18 mouse cellular contexts compared by ENCODE assay signal in genomic region chr2:25287927-25288649, GRCm38 (mm10). TPM values are rescaled to one million over a fixed set of nuclear protein-coding genes. Genes with fewer than 3 reads are reported as not detected.
DNase-seq lines count a peak whose midpoint lies in the region; ATAC-seq and TF ChIP-seq lines count a peak whose summit lies in the region.
"Had no signal": no experiment of that assay in that cellular context is flagged by ENCODE, and none has a peak within 500 bp of the region (broad histone marks: within the 10 kb centered on the region; RNA-seq: fewer than 3 reads in every experiment).

TSS of gene Tmem210 (plus strand) at chr2:25288145.

- no peak for TF ChIP-seq POLR2A in MEL (IDR thresholded peaks at IDR 0.05; ENCODE audit: control insufficient read depth in 1 of 2, insufficient read depth in 1 of 2, low read depth in 1 of 2, low read length in 2 of 2, poor library complexity in 1 of 2)

- ATAC-seq in embryonic facial prominence, embryonic 13.5 days (ENCODE audit: insufficient number of reproducible peaks, insufficient read depth, low FRiP score, low TSS enrichment, low read depth) = no peak
- ATAC-seq in limb, embryonic 15.5 days (ENCODE audit: insufficient number of reproducible peaks, low FRiP score, low TSS enrichment, low read depth) = no peak
- no peak for ATAC-seq in intestine, embryonic 16.5 days
- ATAC-seq: activated CD4-positive, CD25-positive, alpha-beta regulatory T cell, adult 4 months; midbrain, embryonic 16.5 days had no signal

- peaks cover 34% of the 10 kb centered on the region for H3K36me3 ChIP-seq in embryonic facial prominence, embryonic 13.5 days
- peaks cover 37% of the 10 kb centered on the region for H3K36me3 ChIP-seq in embryonic facial prominence, embryonic 10.5 days (replicated peaks)
- peaks cover 30% of the 10 kb centered on the region for H3K36me3 ChIP-seq in limb, embryonic 15.5 days
- peaks cover 37% of the 10 kb centered on the region for H3K36me3 ChIP-seq in limb, embryonic 10.5 days
- peaks cover 0 to 11% of the 10 kb centered on the region in 2 experiments; a peak in 2 of 4 replicates for H3K36me3 ChIP-seq in MEL (ENCODE audit: control insufficient read depth in 1 of 2, insufficient read depth in 2 of 2, low read length in 2 of 2)
- H3K36me3 ChIP-seq in intestine, embryonic 16.5 days (ENCODE audit: control insufficient read depth, insufficient read depth, low read length) = peaks cover 7% of the 10 kb centered on the region

- no peaks in the 10 kb centered on the region for H3K9me3 ChIP-seq in embryonic facial prominence, embryonic 13.5 days
- no peaks in the 10 kb centered on the region for H3K9me3 ChIP-seq in embryonic facial prominence, embryonic 10.5 days
- no peaks in the 10 kb centered on the region for H3K9me3 ChIP-seq in limb, embryonic 15.5 days
- H3K9me3 ChIP-seq in limb, embryonic 10.5 days (replicated peaks) = no peaks in the 10 kb centered on the region
- no peaks in the 10 kb centered on the region for H3K9me3 ChIP-seq in MEL (replicated peaks; ENCODE audit: insufficient read depth, low read length)
- H3K9me3 ChIP-seq in intestine, embryonic 16.5 days (ENCODE audit: control insufficient read depth, low read length) = no peaks in the 10 kb centered on the region
- H3K9me3 ChIP-seq: neural tube, embryonic 13.5 days had no signal

- H3K79me2 ChIP-seq in MEL (ENCODE audit: control insufficient read depth, insufficient read depth, low read length, poor library complexity) = no peaks in the 10 kb centered on the region

- TF ChIP-seq CTCF in MEL (IDR thresholded peaks at IDR 0.05 in 2 of 3, conservative IDR thresholded peaks at IDR 0.05 in 1 of 3; ENCODE audit: control insufficient read depth in 1 of 3, insufficient read depth in 1 of 3, low read depth in 2 of 3, low read length in 3 of 3, poor library complexity in 1 of 3, severe bottlenecking in 1 of 3) = no peak

- no peak for TF ChIP-seq RAD21 in MEL (IDR thresholded peaks at IDR 0.05; ENCODE audit: low read depth, low read length)

- TF ChIP-seq EP300 in MEL (IDR thresholded peaks at IDR 0.05; ENCODE audit: low read depth in 1 of 2, low read length in 2 of 2) = no peak

- no peak for DNase-seq in embryonic facial prominence, embryonic 10.5 days (ENCODE audit: low spot score)
- DNase-seq in limb, embryonic 10.5 days (ENCODE audit: low spot score) = no peak
- DNase-seq in MEL (ENCODE audit: low read depth, low spot score) = no peak
- DNase-seq in frontal cortex, postnatal 36 days (ENCODE audit: low spot score in 2 of 2) = no peak
- DNase-seq: heart, adult 11 months; heart, postnatal 14 days; left cerebral cortex, postnatal 4 days; right cerebral cortex, adult 18-20 months; thymus, postnatal 25 days had no signal

- 0 out of 2 replicates have a peak within 1 kb of the TSS, but pooled peaks have one; percentile 2 for H3K4me2 ChIP-seq in embryonic facial prominence, embryonic 13.5 days
- peak within 1 kb of the TSS; percentile 26; the same call in 1 of the 2 replicates for H3K4me2 ChIP-seq in limb, embryonic 15.5 days
- no peak within 1 kb of the TSS for H3K4me2 ChIP-seq in intestine, embryonic 16.5 days (ENCODE audit: low read depth, low read length)

- no peak within 1 kb of the TSS for H3K9ac ChIP-seq in embryonic facial prominence, embryonic 13.5 days
- H3K9ac ChIP-seq in limb, embryonic 15.5 days = no peak within 1 kb of the TSS
- H3K9ac ChIP-seq in MEL (ENCODE audit: control insufficient read depth, low read depth, low read length, poor library complexity, severe bottlenecking) = no peak within 1 kb of the TSS
- no peak within 1 kb of the TSS for H3K9ac ChIP-seq in intestine, embryonic 16.5 days (ENCODE audit: low read depth, low read length)
- H3K9ac ChIP-seq: neural tube, embryonic 13.5 days had no signal

- H3K4me1 ChIP-seq in embryonic facial prominence, embryonic 13.5 days = peaks cover 43% of the 10 kb centered on the region
- peaks cover 32% of the 10 kb centered on the region for H3K4me1 ChIP-seq in embryonic facial prominence, embryonic 10.5 days
- peaks cover 59% of the 10 kb centered on the region for H3K4me1 ChIP-seq in limb, embryonic 15.5 days
- H3K4me1 ChIP-seq in limb, embryonic 10.5 days = peaks cover 27% of the 10 kb centered on the region
- peaks cover 7 to 35% of the 10 kb centered on the region in 2 experiments for H3K4me1 ChIP-seq in MEL (ENCODE audit: control insufficient read depth in 1 of 2, insufficient read depth in 2 of 2, low read length in 2 of 2)
- peaks cover 29% of the 10 kb centered on the region for H3K4me1 ChIP-seq in intestine, embryonic 16.5 days (ENCODE audit: control insufficient read depth, insufficient read depth, low read length)

- peaks cover 59% of the 10 kb centered on the region for H3K27me3 ChIP-seq in embryonic facial prominence, embryonic 13.5 days
- H3K27me3 ChIP-seq in embryonic facial prominence, embryonic 10.5 days (replicated peaks; ENCODE audit: low read depth, poor library complexity, severe bottlenecking) = peaks cover 68% of the 10 kb centered on the region
- peaks cover 64% of the 10 kb centered on the region for H3K27me3 ChIP-seq in limb, embryonic 15.5 days
- H3K27me3 ChIP-seq in limb, embryonic 10.5 days (ENCODE audit: low read depth, poor library complexity, severe bottlenecking) = peaks cover 72% of the 10 kb centered on the region
- H3K27me3 ChIP-seq in MEL (ENCODE audit: control insufficient read depth in 1 of 2, insufficient read depth in 2 of 2, low read length in 2 of 2) = no peaks in the 10 kb centered on the region
- peaks cover 47% of the 10 kb centered on the region for H3K27me3 ChIP-seq in intestine, embryonic 16.5 days (replicated peaks; ENCODE audit: control insufficient read depth, insufficient read depth, low read length)

- peak within 1 kb of the TSS; percentile 77 for H3K27ac ChIP-seq in embryonic facial prominence, embryonic 13.5 days
- H3K27ac ChIP-seq in embryonic facial prominence, embryonic 10.5 days (replicated peaks) = no peak within 1 kb of the TSS
- H3K27ac ChIP-seq in limb, embryonic 15.5 days = peak within 1 kb of the TSS; percentile 67
- no peak within 1 kb of the TSS for H3K27ac ChIP-seq in limb, embryonic 10.5 days
- H3K27ac ChIP-seq in MEL (ENCODE audit: control insufficient read depth, low read depth, low read length) = peak within 1 kb of the TSS; percentile 50
- H3K27ac ChIP-seq in intestine, embryonic 16.5 days (ENCODE audit: low read length) = peak within 1 kb of the TSS; percentile 65
- H3K27ac ChIP-seq: macrophage; neural tube, embryonic 13.5 days had no signal

- no peak within 1 kb of the TSS for H3K4me3 ChIP-seq in embryonic facial prominence, embryonic 13.5 days
- no peak within 1 kb of the TSS for H3K4me3 ChIP-seq in embryonic facial prominence, embryonic 10.5 days
- no peak within 1 kb of the TSS for H3K4me3 ChIP-seq in limb, embryonic 15.5 days
- H3K4me3 ChIP-seq in limb, embryonic 10.5 days = no peak within 1 kb of the TSS
- H3K4me3 ChIP-seq in MEL (ENCODE audit: control insufficient read depth in 1 of 2, insufficient read depth in 1 of 2, low read depth in 2 of 2, low read length in 2 of 2) = no peak within 1 kb of the TSS
- H3K4me3 ChIP-seq in intestine, embryonic 16.5 days (ENCODE audit: low read length) = no peak within 1 kb of the TSS
- H3K4me3 ChIP-seq: neural tube, embryonic 13.5 days had no signal

- WGBS in embryonic facial prominence, embryonic 13.5 days = 81% methylated on average over 6 of the region's 6 CpGs
- 88% methylated on average over 6 of the region's 6 CpGs for WGBS in embryonic facial prominence, embryonic 10.5 days
- WGBS in limb, embryonic 15.5 days = 86% methylated on average over 6 of the region's 6 CpGs
- 85% methylated on average over 6 of the region's 6 CpGs for WGBS in limb, embryonic 10.5 days
- WGBS in intestine, embryonic 16.5 days = 86% methylated on average over 6 of the region's 6 CpGs

TF ChIP-seq in MEL, 35 proteins besides CTCF, POLR2A, EP300 and RAD21:
- TF ChIP-seq JUND (IDR thresholded peaks at IDR 0.05; ENCODE audit: low read depth, low read length) (no peak), BHLHE40 (IDR thresholded peaks at IDR 0.05; ENCODE audit: borderline replicate concordance, low read depth, low read length) (no peak), POLR2AphosphoS5 (IDR thresholded peaks at IDR 0.05; ENCODE audit: borderline replicate concordance, low read depth, low read length) (no peak), ELF1 (IDR thresholded peaks at IDR 0.05; ENCODE audit: low read depth, low read length) (no peak), NELFE (IDR thresholded peaks at IDR 0.05; ENCODE audit: low read depth, low read length) (no peak), CHD1 (IDR thresholded peaks at IDR 0.05; ENCODE audit: low read depth, low read length) (no peak), MYC (IDR thresholded peaks at IDR 0.05; ENCODE audit: low read depth, low read length) (no peak), MEF2A (IDR thresholded peaks at IDR 0.05; ENCODE audit: extremely low read depth, insufficient replicate concordance, low read depth, low read length, poor library complexity, severe bottlenecking) (no peak), TAL1 (IDR thresholded peaks at IDR 0.05; ENCODE audit: low read length) (no peak)
TF ChIP-seq in MEL: peak in this region for 0.

RNA-seq across cellular contexts. Expression of gene Tmem210, which starts in this region (rescaled TPM):
- not detected in 2 replicates for polyA plus RNA-seq in embryonic facial prominence, embryonic 13.5 days (2015; fragmentation: Nextera tagmentation; extraction: Ambion mirVana)
- not detected in 2 replicates for polyA plus RNA-seq in embryonic facial prominence, embryonic 10.5 days (2016; fragmentation: Nextera tagmentation; extraction: Ambion mirVana)
- polyA plus RNA-seq in limb, embryonic 15.5 days (2015; fragmentation: Nextera tagmentation; extraction: Ambion mirVana) = not detected in 2 replicates
- polyA plus RNA-seq in limb, embryonic 10.5 days (2016; fragmentation: Nextera tagmentation; extraction: Ambion mirVana) = not detected in 2 replicates
- not detected in 2 replicates for total RNA-seq in MEL (2012; rRNA removed)
- polyA plus RNA-seq in MEL (2012; ENCODE audit: insufficient read depth in 1 of 2, insufficient read length in 2 of 2, low read depth in 1 of 2, low replicate concordance in 2 of 2, missing spikeins in 1 of 2) = not detected
- polyA plus RNA-seq in intestine, embryonic 16.5 days (2015; fragmentation: Nextera tagmentation; extraction: Ambion mirVana) = not detected in 2 replicates
- total RNA-seq: heart, postnatal 14 days; layer of hippocampus, adult 18-20 months; left cerebral cortex, postnatal 4 days had no signal
- polyA plus RNA-seq: activated CD4-positive, CD25-positive, alpha-beta regulatory T cell, adult 4 months; frontal cortex, adult 2 months; macrophage; midbrain, embryonic 16.5 days; neural tube, embryonic 13.5 days had no signal

Comparison
In these comparisons a context has a peak if more than half of its experiments do, and no peak if none do; other contexts are left out.
1. H3K27ac ChIP-seq: peak in embryonic facial prominence, embryonic 13.5 days (single experiment), limb, embryonic 15.5 days (single experiment), MEL (single experiment) and intestine, embryonic 16.5 days (single experiment); none in embryonic facial prominence, embryonic 10.5 days (single experiment) and limb, embryonic 10.5 days (single experiment).